ENCODE assay signal across 15 mouse cellular contexts in genomic region chr19:42009067-42009466, GRCm38 (mm10). TPM values are rescaled to one million over a fixed set of nuclear protein-coding genes. Genes with fewer than 3 reads are reported as not detected.
DNase-seq lines count a peak whose midpoint lies in the region; ATAC-seq and TF ChIP-seq lines count a peak whose summit lies in the region.
"Had no signal": no experiment of that assay in that cellular context is flagged by ENCODE, and none has a peak within 500 bp of the region (broad histone marks: within the 10 kb centered on the region; RNA-seq: fewer than 3 reads in every experiment).

No protein-coding gene starts in this region.

- WGBS in heart, embryonic 12.5 days: 59% methylated on average over 7 of the region's 7 CpGs
- WGBS in kidney, postnatal 0 days: 23% methylated on average over 7 of the region's 7 CpGs
- WGBS in limb, embryonic 12.5 days: 37% methylated on average over 7 of the region's 7 CpGs

- H3K27me3 ChIP-seq in heart, embryonic 12.5 days (replicated peaks): no peaks in the 10 kb centered on the region
- H3K27me3 ChIP-seq in kidney, postnatal 0 days (ENCODE audit: insufficient read depth, low read length): no peaks in the 10 kb centered on the region
- H3K27me3 ChIP-seq in limb, embryonic 12.5 days: no peaks in the 10 kb centered on the region
- H3K27me3 ChIP-seq: forebrain, embryonic 13.5 days; neural tube, embryonic 15.5 days had no signal

- no peak for TF ChIP-seq CTCF in kidney, postnatal 0 days (IDR thresholded peaks at IDR 0.05; ENCODE audit: low read depth)

- H3K36me3 ChIP-seq in heart, embryonic 12.5 days: peaks cover 10% of the 10 kb centered on the region; the same call in 1 of the 2 replicates
- no peaks in the 10 kb centered on the region for H3K36me3 ChIP-seq in kidney, postnatal 0 days (ENCODE audit: insufficient read depth, low read length)
- no peaks in the 10 kb centered on the region; the same call in 1 of the 2 replicates for H3K36me3 ChIP-seq in limb, embryonic 12.5 days
- H3K36me3 ChIP-seq: neural tube, embryonic 15.5 days had no signal

- peak overlapping the region; percentile 45 for H3K27ac ChIP-seq in heart, embryonic 12.5 days (ENCODE audit: poor library complexity, severe bottlenecking)
- peak overlapping the region; percentile 60 for H3K27ac ChIP-seq in kidney, postnatal 0 days
- H3K27ac ChIP-seq in limb, embryonic 12.5 days: peak overlapping the region; percentile 53; the same call in 1 of the 2 replicates
- H3K27ac ChIP-seq: forebrain, embryonic 13.5 days; hindbrain, embryonic 10.5 days; neural tube, embryonic 15.5 days had no signal

- DNase-seq in heart, postnatal 36 days: no peak
- DNase-seq in kidney, postnatal 0 days (ENCODE audit: low spot score): no peak
- DNase-seq in kidney, postnatal 4 days: no peak
- peak; percentile 42 for DNase-seq in MN1 (ENCODE audit: low spot score)
- no peak for DNase-seq in left cerebral cortex, adult 8-10 months (ENCODE audit: low spot score in 2 of 2)
- DNase-seq in layer of hippocampus, adult 9-10 months (ENCODE audit: low spot score): no peak
- DNase-seq: cerebellum, adult 9-11 months; kidney, postnatal 10 days had no signal

- peaks cover 62% of the 10 kb centered on the region for H3K4me1 ChIP-seq in heart, embryonic 12.5 days (replicated peaks)
- H3K4me1 ChIP-seq in kidney, postnatal 0 days (replicated peaks; ENCODE audit: insufficient read depth, low read length): peaks cover 34% of the 10 kb centered on the region
- peaks cover 36% of the 10 kb centered on the region for H3K4me1 ChIP-seq in limb, embryonic 12.5 days (replicated peaks)
- H3K4me1 ChIP-seq: forebrain, embryonic 13.5 days had no signal

- H3K9me3 ChIP-seq in heart, embryonic 12.5 days (replicated peaks): no peaks in the 10 kb centered on the region
- no peaks in the 10 kb centered on the region for H3K9me3 ChIP-seq in kidney, postnatal 0 days (replicated peaks; ENCODE audit: low read length)
- H3K9me3 ChIP-seq in limb, embryonic 12.5 days: no peaks in the 10 kb centered on the region
- H3K9me3 ChIP-seq: forebrain, embryonic 13.5 days; hindbrain, embryonic 10.5 days; neural tube, embryonic 15.5 days had no signal

- intact Hi-C loops in heart, postnatal 36 days (cut with DNase I): no loop called here

- H3K4me3 ChIP-seq in heart, embryonic 12.5 days: no peak overlapping the region
- no peak overlapping the region for H3K4me3 ChIP-seq in kidney, postnatal 0 days (replicated peaks; ENCODE audit: low read depth, low read length)
- no peak overlapping the region for H3K4me3 ChIP-seq in limb, embryonic 12.5 days (replicated peaks)
- H3K4me3 ChIP-seq: forebrain, embryonic 13.5 days; hindbrain, embryonic 10.5 days; neural tube, embryonic 15.5 days had no signal

- H3K4me2 ChIP-seq in heart, embryonic 12.5 days: no peak overlapping the region
- no peak overlapping the region for H3K4me2 ChIP-seq in kidney, postnatal 0 days (ENCODE audit: low read length)
- H3K4me2 ChIP-seq in limb, embryonic 12.5 days: no peak overlapping the region
- H3K4me2 ChIP-seq: forebrain, embryonic 13.5 days; neural tube, embryonic 15.5 days had no signal

- no peak overlapping the region for H3K9ac ChIP-seq in heart, embryonic 12.5 days
- no peak overlapping the region for H3K9ac ChIP-seq in kidney, postnatal 0 days (ENCODE audit: low read depth, low read length)
- 0 out of 2 replicates have a peak overlapping the region, but pooled peaks have one; percentile 2 for H3K9ac ChIP-seq in limb, embryonic 12.5 days (replicated peaks)
- H3K9ac ChIP-seq: forebrain, embryonic 13.5 days; neural tube, embryonic 15.5 days had no signal

- no peak for ATAC-seq in heart, embryonic 12.5 days (ENCODE audit: insufficient number of reproducible peaks, low FRiP score)
- no peak for ATAC-seq in kidney, postnatal 0 days (replicated peaks; ENCODE audit: low FRiP score, low read depth)
- ATAC-seq in limb, embryonic 12.5 days (ENCODE audit: insufficient number of reproducible peaks, insufficient read depth, low FRiP score, low TSS enrichment, low read depth): no peak
- ATAC-seq: forebrain, embryonic 13.5 days had no signal

RNA-seq across cellular contexts. Expression of gene Ankrd2, which starts 26.7 kb away (rescaled TPM):
- polyA plus RNA-seq in heart, embryonic 12.5 days (2016; fragmentation: Nextera tagmentation; extraction: Ambion mirVana): not detected in 2 replicates
- total RNA-seq in heart, postnatal 36 days (2021): under 1 TPM; 0.24 to 0.36 TPM
- 0.11 and 0.13 TPM in 2 replicates for polyA plus RNA-seq in kidney, postnatal 0 days (2015; fragmentation: Nextera tagmentation; extraction: Ambion mirVana)
- 0.25 TPM in 1 of 2 replicates, not detected in the other for polyA plus RNA-seq in limb, embryonic 12.5 days (2016; fragmentation: Nextera tagmentation; extraction: Ambion mirVana)
- total RNA-seq in left cerebral cortex, adult 8-10 months (2022): under 1 TPM in 2 of 4 experiments, not detected in 2; 0.62 to 0.81 TPM
- polyA plus RNA-seq: embryonic facial prominence, embryonic 11.5 days; hindbrain, embryonic 10.5 days had no signal

RNA-seq across cellular contexts. Expression of gene Ubtd1, which starts 27.5 kb away (rescaled TPM):
- polyA plus RNA-seq in heart, embryonic 12.5 days (2016; fragmentation: Nextera tagmentation; extraction: Ambion mirVana): 13.8 and 16.1 TPM in 2 replicates
- total RNA-seq in heart, postnatal 36 days (2021): 10 to 100 TPM; 19.6 to 21.2 TPM
- 31.8 and 36.6 TPM in 2 replicates for polyA plus RNA-seq in kidney, postnatal 0 days (2015; fragmentation: Nextera tagmentation; extraction: Ambion mirVana)
- 19.1 and 19.3 TPM in 2 replicates for polyA plus RNA-seq in limb, embryonic 12.5 days (2016; fragmentation: Nextera tagmentation; extraction: Ambion mirVana)
- total RNA-seq in left cerebral cortex, adult 8-10 months (2022): 10 to 100 TPM; 12.0 to 13.2 (median 12.5) TPM

RNA-seq across cellular contexts. Expression of gene Mms19, which starts 28.1 kb away (rescaled TPM):
- polyA plus RNA-seq in heart, embryonic 12.5 days (2016; fragmentation: Nextera tagmentation; extraction: Ambion mirVana): 21.6 and 26.3 TPM in 2 replicates
- total RNA-seq in heart, postnatal 36 days (2021): 10 to 100 TPM; 17.3 to 18.0 TPM
- polyA plus RNA-seq in kidney, postnatal 0 days (2015; fragmentation: Nextera tagmentation; extraction: Ambion mirVana): 23.3 and 26.1 TPM in 2 replicates
- 41.3 and 42.5 TPM in 2 replicates for polyA plus RNA-seq in limb, embryonic 12.5 days (2016; fragmentation: Nextera tagmentation; extraction: Ambion mirVana)
- total RNA-seq in left cerebral cortex, adult 8-10 months (2022): 10 to 100 TPM; 29.3 to 43.8 (median 34.7) TPM

RNA-seq across cellular contexts. Expression of gene Hoga1, which starts 36.3 kb away (rescaled TPM):
- 0.69 and 1.0 TPM in 2 replicates for polyA plus RNA-seq in heart, embryonic 12.5 days (2016; fragmentation: Nextera tagmentation; extraction: Ambion mirVana)
- 1 to 10 TPM; 1.4 to 1.7 TPM for total RNA-seq in heart, postnatal 36 days (2021)
- 97.6 and 110 TPM in 2 replicates for polyA plus RNA-seq in kidney, postnatal 0 days (2015; fragmentation: Nextera tagmentation; extraction: Ambion mirVana)
- 1.5 and 1.9 TPM in 2 replicates for polyA plus RNA-seq in limb, embryonic 12.5 days (2016; fragmentation: Nextera tagmentation; extraction: Ambion mirVana)
- 1 to 10 TPM; 4.8 to 6.0 (median 5.2) TPM for total RNA-seq in left cerebral cortex, adult 8-10 months (2022)

RNA-seq across cellular contexts. Expression of gene 4933411K16Rik, which starts 43.0 kb away (rescaled TPM):
- polyA plus RNA-seq in heart, embryonic 12.5 days (2016; fragmentation: Nextera tagmentation; extraction: Ambion mirVana): not detected in 2 replicates
- total RNA-seq in heart, postnatal 36 days (2021): not detected
- 0.34 and 0.38 TPM in 2 replicates for polyA plus RNA-seq in kidney, postnatal 0 days (2015; fragmentation: Nextera tagmentation; extraction: Ambion mirVana)
- polyA plus RNA-seq in limb, embryonic 12.5 days (2016; fragmentation: Nextera tagmentation; extraction: Ambion mirVana): 0.20 TPM in 1 of 2 replicates, not detected in the other
- 1 to 10 TPM in 1 of 4 experiments, under 1 TPM in 3; 0.36 to 1.2 (median 0.84) TPM for total RNA-seq in left cerebral cortex, adult 8-10 months (2022)
- total RNA-seq: midbrain, postnatal 0 days had no signal
- polyA plus RNA-seq: embryonic facial prominence, embryonic 11.5 days; forebrain, embryonic 13.5 days; hindbrain, embryonic 10.5 days; midbrain, postnatal 0 days; neural tube, embryonic 15.5 days had no signal
